Mouse (Mus musculus) G1E-ER4 (cell line): ENCODE measurements around the gene Hist2h3b. TPM values are rescaled to one million over a fixed set of nuclear protein-coding genes. Genes with fewer than 3 reads are reported as not detected.

Source experiments
- GATA1 ChIP-seq: IDR thresholded peaks from one replicate; pipeline ENCODE4 v1.8.0; 2012; ENCODE audit warnings: low read length, inconsistent platforms
- polyA plus RNA-seq: library from polyadenylated mRNA; stranded (reverse); fragments of >175 nt; gene quantifications from 2 replicates; pipeline ENCODE4 v1.2.3, GENCODE M21; 2012

The Hist2h3b gene
- polyA plus RNA-seq = 32.0 and 50.2 TPM in 2 replicates

DNA sequence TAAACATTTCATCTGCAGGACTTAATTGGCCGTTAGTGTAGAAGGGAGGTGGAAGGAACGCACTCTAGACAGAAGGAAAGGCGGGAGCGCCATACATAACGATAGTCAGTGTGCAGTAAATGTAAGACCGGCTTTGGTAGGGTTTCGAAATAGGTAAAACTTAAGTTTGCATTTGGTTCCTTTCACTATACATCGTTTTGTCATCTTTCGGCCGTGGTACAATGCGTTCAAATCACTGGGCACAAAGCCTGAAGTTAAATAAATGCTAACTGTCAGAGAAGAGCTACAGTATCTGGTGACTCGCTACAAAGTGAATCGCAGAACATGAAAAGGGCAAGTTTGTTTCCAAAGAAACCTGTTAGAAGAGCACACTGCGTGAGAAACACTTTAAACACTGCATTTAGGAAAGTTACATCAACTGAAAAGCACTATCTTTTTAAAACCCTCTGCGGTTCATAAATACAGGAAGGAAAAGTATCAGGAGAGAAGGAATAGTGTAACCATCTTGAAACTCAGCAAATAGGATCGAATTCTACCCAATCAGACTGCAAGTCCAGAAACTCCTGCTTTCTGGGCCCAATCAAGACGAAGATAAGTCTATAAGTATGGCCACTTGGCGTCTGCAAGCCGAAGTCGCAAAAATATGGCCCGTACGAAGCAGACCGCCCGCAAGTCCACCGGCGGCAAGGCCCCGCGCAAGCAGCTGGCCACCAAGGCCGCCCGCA lies at the start of gene Hist2h3b:
TSS of gene Hist2h3b (plus strand) at position 604 of the 725 bp plus-strand sequence.
- no peak for TF ChIP-seq GATA1

DNA sequence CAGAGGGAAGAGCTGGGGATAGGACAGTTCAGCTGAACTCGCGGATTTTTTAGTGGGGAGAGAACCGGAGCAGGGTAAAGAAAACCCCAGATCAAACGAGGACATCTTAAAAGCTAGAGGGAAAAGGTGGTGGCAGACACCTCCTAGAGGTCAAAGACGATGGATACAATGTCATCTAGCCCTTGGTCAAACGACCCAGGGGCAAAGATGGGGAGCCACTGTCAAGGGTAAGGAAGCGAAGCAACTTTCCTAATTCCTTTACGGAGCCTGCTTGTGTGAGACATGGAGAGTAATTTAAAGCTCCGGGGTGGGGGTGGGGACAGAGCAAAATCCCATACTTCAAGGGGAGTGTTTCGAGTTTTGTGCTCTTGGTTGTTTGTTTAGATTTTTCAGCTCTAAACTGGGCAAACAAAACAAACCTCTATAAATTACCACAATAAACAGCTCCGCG lies 49.2 kb upstream of the Hist2h3b start:
- no peak for TF ChIP-seq GATA1

DNA sequence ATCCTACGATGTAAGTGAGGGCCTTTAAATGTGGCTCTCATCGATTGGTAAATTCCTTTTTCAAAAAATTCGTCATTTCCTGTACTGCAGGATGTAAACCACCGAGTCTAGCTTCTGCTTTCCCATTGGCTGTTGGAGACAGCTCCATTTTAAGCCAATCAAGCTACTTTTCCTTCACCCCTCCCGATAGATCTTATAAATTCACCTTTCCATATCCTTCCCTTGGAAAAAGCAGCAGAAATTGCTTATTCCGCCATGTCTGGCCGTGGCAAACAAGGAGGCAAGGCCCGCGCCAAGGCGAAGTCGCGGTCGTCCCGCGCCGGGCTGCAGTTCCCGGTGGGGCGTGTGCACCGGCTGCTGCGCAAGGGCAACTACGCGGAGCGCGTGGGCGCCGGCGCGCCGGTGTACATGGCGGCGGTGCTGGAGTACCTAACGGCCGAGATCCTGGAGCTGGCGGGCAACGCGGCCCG lies 48.8 kb upstream of the Hist2h3b start, which contains the start of the genes Bola1 and Hist2h2ab:
TSS of gene Bola1 (minus strand) at position 49 of the 470 bp plus-strand sequence.
TSS of gene Hist2h2ab (plus strand) at position 205 of the 470 bp plus-strand sequence.
- no peak for TF ChIP-seq GATA1

DNA sequence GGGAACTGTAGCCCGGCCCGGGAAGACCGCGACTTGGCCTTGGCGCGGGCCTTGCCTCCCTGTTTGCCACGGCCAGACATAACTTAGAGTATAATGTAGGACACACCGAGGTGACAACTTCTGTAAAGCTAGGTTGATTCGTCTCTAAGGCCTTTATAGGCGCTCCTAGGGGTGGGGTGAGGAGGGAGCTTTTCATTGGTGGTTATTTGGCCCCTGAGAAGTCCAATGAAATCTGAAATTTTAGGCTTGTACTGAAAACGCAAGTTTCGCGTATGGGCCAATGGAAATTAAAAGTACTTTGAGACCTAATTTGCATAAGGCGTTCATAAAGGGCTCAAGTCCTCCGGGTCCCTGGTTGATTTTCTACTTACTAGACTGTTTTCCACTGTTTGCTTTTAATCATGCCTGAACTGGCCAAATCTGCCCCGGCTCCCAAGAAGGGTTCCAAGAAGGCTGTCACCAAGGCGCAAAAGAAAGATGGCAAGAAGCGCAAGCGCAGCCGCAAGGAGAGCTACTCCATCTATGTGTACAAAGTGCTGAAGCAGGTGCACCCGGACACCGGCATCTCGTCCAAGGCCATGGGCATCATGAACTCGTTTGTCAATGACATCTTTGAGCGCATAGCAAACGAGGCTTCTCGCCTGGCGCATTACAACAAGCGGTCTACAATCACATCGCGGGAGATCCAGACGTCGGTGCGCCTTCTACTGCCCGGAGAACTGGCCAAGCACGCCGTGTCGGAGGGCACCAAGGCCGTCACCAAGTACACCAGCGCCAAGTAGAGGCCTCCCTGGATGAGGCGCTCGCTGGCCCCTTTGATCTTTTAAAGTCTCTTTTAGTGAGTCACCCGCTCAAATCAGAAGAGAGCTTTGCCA lies 47.5 kb upstream of the Hist2h3b start, which contains the start of the genes Hist2h2ac and Hist2h2be:
TSS of gene Hist2h2ac (minus strand) at position 116 of the 875 bp plus-strand sequence.
TSS of gene Hist2h2be (plus strand) at position 355 of the 875 bp plus-strand sequence.
- TF ChIP-seq GATA1 = no peak

DNA sequence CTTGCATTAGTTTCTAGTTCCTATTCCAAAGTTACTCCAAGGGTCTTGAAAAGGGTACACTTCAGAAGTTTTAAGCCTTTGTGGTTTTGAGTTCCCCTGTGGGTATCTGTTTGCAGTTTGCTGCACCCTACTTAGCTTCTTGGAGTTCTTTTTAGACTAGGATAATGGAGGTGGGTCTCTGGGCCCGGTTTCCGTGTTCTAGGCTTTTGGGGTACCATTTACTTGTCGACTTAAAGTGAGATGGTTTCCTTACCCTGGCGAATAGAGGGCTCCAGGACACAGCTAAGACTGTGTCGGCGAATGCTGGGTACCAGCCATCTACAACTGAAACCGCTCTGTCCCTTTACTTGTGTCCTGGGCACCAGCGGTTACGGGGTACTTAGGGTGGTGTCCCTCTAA lies 46.8 kb upstream of the Hist2h3b start:
- no peak for TF ChIP-seq GATA1

DNA sequence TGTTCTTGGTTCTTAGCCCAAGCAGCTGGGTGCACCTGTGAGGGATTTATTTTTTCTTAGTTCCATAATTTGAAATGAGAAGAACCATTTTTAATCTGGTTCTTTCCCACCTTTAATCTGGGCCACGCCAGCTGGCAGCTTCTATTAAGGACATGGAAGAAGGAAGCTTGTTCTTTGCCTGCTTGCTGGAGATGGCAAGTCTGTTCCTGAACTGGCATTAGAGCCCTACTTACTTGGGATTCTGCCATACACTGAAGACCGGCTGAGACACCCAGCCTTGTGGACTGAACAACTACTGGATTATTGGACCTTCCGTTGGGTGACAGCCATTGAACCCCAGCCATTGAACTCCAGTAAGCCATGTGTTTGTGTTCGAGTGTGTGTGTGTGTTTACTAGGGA lies 45.7 kb upstream of the Hist2h3b start:
- TF ChIP-seq GATA1 = no peak

DNA sequence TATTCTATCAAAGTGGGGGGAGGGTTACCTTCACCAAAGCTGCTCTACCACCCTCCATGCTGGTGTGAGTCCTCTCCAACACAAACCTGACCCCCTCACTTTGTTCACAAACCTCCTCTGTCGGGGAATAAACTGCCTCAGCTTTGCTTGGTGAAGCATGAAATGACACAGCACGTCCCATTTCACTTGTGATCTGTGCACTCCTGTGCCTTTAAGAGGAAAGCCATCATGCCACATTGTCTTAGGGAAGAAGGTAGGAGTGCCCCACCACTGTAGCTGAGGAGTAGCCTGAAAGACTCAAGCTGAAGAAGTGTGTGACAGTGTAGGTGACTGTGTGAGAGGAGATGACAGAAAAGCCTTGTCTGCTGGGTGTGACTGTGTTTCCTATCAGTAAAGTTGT lies 43.0 kb upstream of the Hist2h3b start:
- TF ChIP-seq GATA1 = no peak

DNA sequence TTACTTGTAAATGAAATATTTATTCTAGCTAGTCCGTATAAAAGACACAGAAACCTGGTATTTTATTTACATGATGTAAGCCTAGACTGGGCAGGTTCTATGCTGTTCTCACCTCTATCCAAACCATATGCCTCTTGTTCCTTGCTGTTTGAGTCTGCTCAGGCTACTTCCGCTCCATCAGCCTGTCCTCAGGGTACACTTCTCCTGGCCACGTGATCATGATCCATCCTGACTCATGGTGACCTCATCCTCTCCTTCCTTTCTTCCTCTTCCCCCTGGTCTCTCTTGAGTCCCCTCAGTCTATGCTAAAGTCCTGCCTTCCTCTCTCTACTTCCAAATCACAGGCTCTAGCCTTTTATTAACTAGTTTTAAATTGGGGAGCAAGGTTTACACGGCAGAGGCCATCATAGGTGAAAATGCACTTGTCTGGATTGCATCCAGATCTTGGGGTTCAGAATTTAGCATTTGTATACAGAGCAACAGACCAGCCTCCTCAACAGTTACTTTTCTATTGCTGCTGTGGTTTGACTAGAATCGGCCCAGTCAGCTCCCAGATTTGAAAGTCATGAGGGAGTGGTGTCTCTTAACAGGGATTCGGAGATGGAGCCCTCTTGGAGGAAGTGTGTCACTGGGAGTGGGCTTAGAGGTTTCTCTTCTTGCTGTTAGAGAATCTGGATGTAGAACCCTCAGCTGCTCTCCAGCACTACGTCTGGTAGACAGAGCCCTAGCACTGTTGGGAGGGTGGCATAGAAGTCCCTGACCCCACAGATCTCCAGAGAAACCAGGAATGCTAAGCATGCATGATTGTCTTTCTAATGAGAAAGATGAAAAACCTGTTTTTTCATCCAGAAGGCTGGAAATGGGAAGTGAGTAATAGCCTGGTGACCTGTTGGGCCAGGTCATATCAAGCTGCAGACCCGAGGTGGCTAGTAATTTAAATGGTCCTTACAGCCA lies 41.5 kb upstream of the Hist2h3b start:
- TF ChIP-seq GATA1 = no peak

DNA sequence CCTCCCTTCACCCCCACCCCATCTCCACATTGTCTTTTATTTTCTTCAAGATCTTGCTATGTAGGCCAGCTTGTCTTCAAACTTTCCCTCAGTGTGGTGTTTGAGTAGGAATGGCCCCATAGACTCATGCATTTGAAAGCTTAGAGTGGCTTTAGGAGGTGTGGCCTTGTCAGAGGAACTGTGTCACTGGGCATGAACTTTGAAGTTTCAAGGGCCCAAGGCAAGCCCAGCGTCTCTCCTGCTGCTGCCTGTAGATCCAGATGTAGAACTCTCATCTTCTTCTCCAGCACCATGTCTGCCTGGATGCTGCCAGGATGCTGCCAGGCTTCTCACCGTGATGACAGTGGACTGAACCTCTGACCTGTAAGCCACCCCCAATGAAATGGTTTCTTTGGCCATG lies 39.6 kb upstream of the Hist2h3b start:
- TF ChIP-seq GATA1 = no peak

DNA sequence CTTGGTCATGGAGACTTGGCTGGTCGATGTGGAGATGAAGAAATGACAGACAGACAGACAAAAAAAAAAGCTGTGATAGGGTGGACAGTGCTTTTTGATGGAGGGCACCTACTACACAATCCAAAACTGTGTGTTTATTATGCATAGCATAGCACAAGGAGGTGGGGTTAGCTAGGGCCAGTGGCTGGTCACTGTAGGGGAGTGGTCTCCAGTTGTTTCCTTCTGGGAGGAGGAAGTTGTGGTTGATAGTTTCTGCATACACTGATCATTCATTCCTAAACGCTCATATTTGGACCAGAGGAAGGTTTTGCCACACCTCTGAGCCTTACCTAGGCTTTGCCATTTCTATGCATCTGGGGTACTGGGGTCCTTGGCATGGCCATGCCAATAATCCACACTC lies 38.0 kb upstream of the Hist2h3b start:
- no peak for TF ChIP-seq GATA1

DNA sequence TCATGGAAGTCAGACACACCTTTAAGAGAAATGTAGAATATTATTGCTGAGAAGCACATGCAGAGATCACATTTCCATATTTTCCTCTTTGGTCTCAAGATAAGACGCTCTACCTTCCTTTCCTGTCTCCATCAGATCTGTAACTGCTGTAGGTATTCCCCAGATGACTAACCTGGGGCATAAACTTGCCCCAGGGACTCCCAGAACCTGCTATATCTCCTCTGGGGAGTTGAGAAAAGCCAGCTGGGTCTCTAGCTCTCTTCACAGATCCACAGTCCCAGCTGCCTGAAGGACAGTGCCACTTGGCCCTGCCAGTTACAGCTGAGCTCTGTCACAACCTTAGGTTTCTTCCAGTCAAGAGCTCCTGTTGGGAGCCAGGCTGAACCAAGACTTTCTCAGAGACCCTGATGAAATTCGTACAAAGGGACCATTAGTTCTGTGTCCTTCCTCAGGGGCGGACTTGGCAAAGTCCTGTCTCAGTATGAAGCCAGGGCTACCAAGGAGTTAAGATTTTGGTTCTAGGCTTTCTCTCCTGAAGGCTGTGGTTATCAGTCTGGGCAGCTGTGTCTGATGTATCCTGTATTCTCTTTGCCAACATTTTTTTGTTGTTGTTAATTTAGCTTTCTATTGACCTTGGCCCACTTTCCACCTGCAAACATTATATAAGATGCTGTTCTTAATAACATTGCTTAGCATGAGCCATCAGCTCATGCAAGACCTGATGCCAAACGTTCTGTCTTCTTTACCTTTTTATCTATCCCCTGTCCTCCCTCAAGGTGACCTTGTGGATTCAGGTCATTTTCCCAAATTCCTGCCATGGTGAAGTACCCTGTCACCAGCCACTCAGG lies 37.3 kb upstream of the Hist2h3b start:
- no peak for TF ChIP-seq GATA1

DNA sequence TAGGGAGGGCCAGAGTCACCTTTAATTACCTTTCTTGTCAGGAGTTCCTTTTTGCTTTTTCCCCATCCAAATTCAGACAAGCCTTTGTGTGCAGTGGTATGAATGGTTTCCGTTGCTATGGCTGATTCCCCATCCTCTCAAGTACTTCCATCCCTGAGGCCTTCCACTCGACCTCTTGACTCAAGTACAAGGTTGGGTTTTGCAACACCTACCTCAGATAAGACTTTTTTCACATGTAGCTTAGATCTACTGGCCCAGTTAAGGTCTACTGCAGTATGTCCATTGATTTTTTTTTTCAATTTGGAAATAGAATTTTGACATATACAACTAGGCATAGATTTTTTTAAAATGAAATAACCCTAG lies 36.7 kb upstream of the Hist2h3b start:
- TF ChIP-seq GATA1 = no peak

DNA sequence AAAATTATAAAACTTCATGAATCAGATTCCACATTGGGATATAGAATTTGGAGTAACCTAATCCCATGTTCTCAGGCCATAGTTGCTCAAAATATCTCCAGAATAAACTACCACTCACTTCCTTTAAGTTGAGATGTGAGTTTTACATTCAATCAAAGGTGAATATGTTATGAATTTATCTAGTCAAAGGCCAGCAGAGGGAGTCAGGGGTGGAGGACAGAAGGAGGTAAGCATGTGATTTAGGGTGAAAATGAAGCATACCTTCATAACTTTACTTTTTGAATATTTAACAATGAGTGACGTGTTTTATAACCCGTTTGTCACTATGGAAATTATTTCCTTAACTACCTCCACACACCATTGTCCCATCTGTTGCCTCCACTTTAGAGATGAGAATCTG lies 33.5 kb upstream of the Hist2h3b start:
- no peak for TF ChIP-seq GATA1

DNA sequence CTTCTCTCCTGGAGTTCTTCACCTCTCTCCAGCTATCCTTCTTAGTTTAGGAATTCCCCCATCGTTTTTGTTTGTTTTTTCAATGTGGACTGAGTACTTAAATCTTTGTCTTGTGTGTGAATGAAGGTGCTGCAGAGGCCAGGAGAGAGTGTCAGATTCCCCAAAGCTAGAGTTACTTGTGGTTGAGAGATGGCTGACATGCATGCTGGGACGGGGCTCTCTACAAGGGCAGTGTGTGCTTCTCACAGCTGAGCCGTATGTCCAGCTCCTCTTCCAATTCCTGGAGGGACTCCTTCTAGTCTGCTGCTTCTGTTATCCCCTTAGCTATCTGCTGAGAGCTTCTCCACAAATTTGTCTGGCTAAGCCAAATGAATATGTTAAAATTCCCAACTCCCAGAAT lies 32.6 kb upstream of the Hist2h3b start:
- no peak for TF ChIP-seq GATA1
